Mouse (Mus musculus) cerebellum, adult 18-20 months (tissue): ENCODE results near the gene Tmem270.
A peak's percentile ranks its signal among the peaks of the same experiment; 100 is the strongest.

Experiments
- DNase-seq, 2 experiments: peaks; one replicate each; pipeline ENCODE4 v3.0.0; 2021

The Tmem270 gene

GRCm38 (mm10) chr5:134926726-134927125, 20.2 kb upstream of the Tmem270 start:
- no peak for DNase-seq

GRCm38 (mm10) chr5:134923141-134923540, 16.6 kb upstream of the Tmem270 start:
- no peak for DNase-seq

- DNase-seq, result no peak
Observed at GRCm38 (mm10) chr5:134921106-134921505, 14.6 kb upstream of the Tmem270 start.

- no peak for DNase-seq
Observed at GRCm38 (mm10) chr5:134920106-134920687, 13.7 kb upstream of the Tmem270 start.

- DNase-seq, result no peak
Observed at GRCm38 (mm10) chr5:134919097-134919496, 12.6 kb upstream of the Tmem270 start.

- DNase-seq, result peak; percentile 16 to 30
Observed at GRCm38 (mm10) chr5:134918071-134918832, 11.7 kb upstream of the Tmem270 start.

GRCm38 (mm10) chr5:134915311-134915710, 8.8 kb upstream of the Tmem270 start, which contains the start of gene Cldn13:
TSS of gene Cldn13 (minus strand) at chr5:134915526.
- no peak for DNase-seq

GRCm38 (mm10) chr5:134914510-134914909, 8.0 kb upstream of the Tmem270 start:
- no peak for DNase-seq

- no peak for DNase-seq
Observed at GRCm38 (mm10) chr5:134913753-134914152, 7.2 kb upstream of the Tmem270 start.

GRCm38 (mm10) chr5:134913352-134913751, 6.8 kb upstream of the Tmem270 start:
- no peak for DNase-seq

GRCm38 (mm10) chr5:134911901-134912300, 5.4 kb upstream of the Tmem270 start:
- no peak for DNase-seq

GRCm38 (mm10) chr5:134907135-134907534, 602 bp upstream of the Tmem270 start:
- DNase-seq, result peak; percentile 83 to 90

- DNase-seq, result no peak
Observed at GRCm38 (mm10) chr5:134901644-134902027, 4.9 kb downstream of the Tmem270 start.

- peak; percentile 30 to 42 for DNase-seq
Observed at GRCm38 (mm10) chr5:134901012-134901643, 5.4 kb downstream of the Tmem270 start.

- no peak for DNase-seq
Observed at GRCm38 (mm10) chr5:134897596-134897995, 8.9 kb downstream of the Tmem270 start.

GRCm38 (mm10) chr5:134896965-134897364, 9.6 kb downstream of the Tmem270 start:
- DNase-seq, result no peak

- DNase-seq, result no peak
Observed at GRCm38 (mm10) chr5:134895291-134895690, 11.2 kb downstream of the Tmem270 start.

- no peak for DNase-seq
Observed at GRCm38 (mm10) chr5:134892717-134893116, 13.8 kb downstream of the Tmem270 start.

- DNase-seq, result no peak
Observed at GRCm38 (mm10) chr5:134891552-134891951, 15.0 kb downstream of the Tmem270 start.

GRCm38 (mm10) chr5:134890601-134891054, 15.9 kb downstream of the Tmem270 start:
- no peak for DNase-seq

GRCm38 (mm10) chr5:134888505-134888904, 18.0 kb downstream of the Tmem270 start:
- no peak for DNase-seq

- no peak for DNase-seq
Observed at GRCm38 (mm10) chr5:134887447-134888335, 18.8 kb downstream of the Tmem270 start.

GRCm38 (mm10) chr5:134883077-134883476, 23.5 kb downstream of the Tmem270 start:
- peak; percentile 82 for DNase-seq
